Mouse (Mus musculus) embryonic facial prominence, embryonic 11.5 days (tissue): ENCODE measurements around the gene Dnajc11. TPM values are rescaled to one million over a fixed set of nuclear protein-coding genes. Genes with fewer than 3 reads are reported as not detected.
A peak's percentile ranks its signal among the peaks of the same experiment; 100 is the strongest.

Experiments
- ATAC-seq: fragments of 200-750 bp; cut with Nextera tagmentation; replicated peaks from 2 replicates; pipeline ENCODE4 v1.8.0; 2017; ENCODE audit warnings: low read depth; ENCODE audit not compliant: insufficient number of reproducible peaks, low FRiP score, low TSS enrichment
- DNase-seq: peaks from one replicate; pipeline ENCODE4 v3.0.0-alpha.2; 2015; ENCODE audit warnings: low spot score
- H3K27ac ChIP-seq: fragments of 300-500 bp; sonication (generic); replicated peaks from 2 replicates; pipeline ENCODE4 v1.5.1; 2014; ENCODE audit warnings: mild to moderate bottlenecking, low read depth, low read length, control low read depth
- H3K27me3 ChIP-seq: fragments of 300-500 bp; sonication (generic); 2 replicates; pipeline ENCODE4 v1.6.1; 2014; ENCODE audit warnings: mild to moderate bottlenecking, low read length, moderate library complexity, mixed read lengths; ENCODE audit not compliant: control insufficient read depth, insufficient read depth
- H3K36me3 ChIP-seq: fragments of 300-500 bp; sonication (generic); replicated peaks from 2 replicates; pipeline ENCODE4 v1.6.1; 2014; ENCODE audit warnings: low read depth, mild to moderate bottlenecking, low read length, moderate library complexity, mixed read lengths; ENCODE audit not compliant: control insufficient read depth, insufficient read depth
- H3K4me1 ChIP-seq: fragments of 300-500 bp; sonication (generic); 2 replicates; pipeline ENCODE4 v1.6.1; 2014; ENCODE audit warnings: low read length, mixed read lengths; ENCODE audit not compliant: control insufficient read depth, insufficient read depth
- H3K4me2 ChIP-seq: fragments of 300-500 bp; sonication (generic); 2 replicates; pipeline ENCODE4 v1.6.1; 2014; ENCODE audit warnings: low read depth, mild to moderate bottlenecking, control low read depth, low read length, moderate library complexity
- H3K4me3 ChIP-seq: fragments of 300-500 bp; sonication (generic); 2 replicates; pipeline ENCODE4 v1.5.1; 2014; ENCODE audit warnings: low read depth, low read length, control low read depth
- H3K9ac ChIP-seq: fragments of 300-500 bp; sonication (generic); replicated peaks from 2 replicates; pipeline ENCODE4 v1.6.1; 2014; ENCODE audit warnings: mild to moderate bottlenecking, control low read depth, low read length
- H3K9me3 ChIP-seq: fragments of 300-500 bp; sonication (generic); replicated peaks from 2 replicates; pipeline ENCODE4 v1.6.1; 2016; ENCODE audit warnings: mild to moderate bottlenecking, low read length, inconsistent platforms, mixed read lengths; ENCODE audit not compliant: control insufficient read depth
- WGBS: fragments of 180-500 bp; shearing (Covaris S2); extraction: QIAGEN DNeasy Blood & Tissue Kit; methylation state at CpG from one replicate; pipeline ENCODE4 v1.1.7; 2014; 5-methylcytosine and 5-hydroxymethylcytosine counted together
- polyA plus RNA-seq: library from polyadenylated mRNA; unstranded; fragments of >200 nt; fragmentation: Nextera tagmentation; extraction: Ambion mirVana; gene quantifications from 2 replicates; pipeline ENCODE4 v1.2.1, GENCODE M21; 2014

Gene Dnajc11
- polyA plus RNA-seq, 1 experiment from 2014 or later, result 75.0 TPM

DNA sequence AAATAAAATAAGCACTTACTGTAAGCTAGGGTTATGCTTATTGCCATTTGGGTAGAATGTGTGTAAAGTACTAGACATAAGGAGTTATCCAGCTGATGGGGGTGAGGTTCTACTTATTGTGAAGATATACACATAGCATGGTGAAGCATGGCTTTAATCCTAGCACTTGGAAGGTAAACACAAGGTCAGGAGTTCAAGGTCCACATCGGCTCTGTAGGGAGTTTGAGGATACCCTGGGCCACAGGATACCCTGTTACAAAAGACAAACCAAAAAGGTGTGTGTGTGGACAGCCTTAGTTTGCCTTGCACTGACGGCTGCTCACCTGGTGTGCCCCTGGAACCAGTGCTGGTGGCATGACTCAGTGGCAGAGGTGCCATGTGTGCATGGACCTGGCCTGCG lies 4.6 kb downstream of the Dnajc11 start:
- DNase-seq, result no peak
- H3K9ac ChIP-seq, result no peak overlapping the region
- no peak overlapping the region for H3K4me2 ChIP-seq
- no peaks in the 10 kb centered on the region for H3K9me3 ChIP-seq
- no peak overlapping the region for H3K27ac ChIP-seq
- ATAC-seq, result no peak
- no peak overlapping the region for H3K4me3 ChIP-seq
- H3K36me3 ChIP-seq, result no peaks in the 10 kb centered on the region
- no peaks in the 10 kb centered on the region; the same call in 1 of the 2 replicates for H3K4me1 ChIP-seq
- H3K27me3 ChIP-seq, result no peaks in the 10 kb centered on the region
- WGBS, result 91% methylated on average over 3 of the region's 3 CpGs

DNA sequence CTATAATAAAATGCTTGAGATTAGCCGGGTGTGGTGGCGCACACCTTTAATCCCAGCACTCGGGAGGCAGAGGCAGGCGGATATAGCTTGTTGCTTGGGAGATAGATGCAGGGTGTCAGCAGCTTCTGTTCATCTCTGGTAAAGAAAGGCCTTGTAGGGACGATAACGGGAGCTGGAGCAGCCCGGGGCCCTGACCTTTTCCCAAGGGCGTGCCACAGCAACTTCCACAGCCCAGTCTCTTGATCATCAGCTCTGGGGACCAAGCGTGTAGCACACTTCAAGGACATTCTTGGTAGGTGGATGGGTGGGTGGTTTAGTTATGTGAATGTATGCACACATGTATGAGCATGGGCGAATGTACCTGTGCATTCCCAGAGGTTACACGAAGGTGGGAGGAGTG lies 12.7 kb downstream of the Dnajc11 start:
- no peak for ATAC-seq
- Histone ChIP-seq H3K4me2 (no peak overlapping the region), H3K4me3 (no peak overlapping the region), H3K27me3 (no peaks in the 10 kb centered on the region), H3K4me1 (no peaks in the 10 kb centered on the region), H3K9me3 (no peaks in the 10 kb centered on the region), H3K36me3 (no peaks in the 10 kb centered on the region), H3K27ac (no peak overlapping the region), H3K9ac (no peak overlapping the region)
- 92% methylated on average over 11 of the region's 11 CpGs for WGBS
- DNase-seq, result no peak

- Histone ChIP-seq H3K27ac (no peak overlapping the region), H3K4me1 (no peaks in the 10 kb centered on the region), H3K4me3 (no peak overlapping the region), H3K9ac (no peak overlapping the region), H3K4me2 (no peak overlapping the region), H3K36me3 (peaks cover 3% of the 10 kb centered on the region; the same call in 1 of the 2 replicates), H3K27me3 (no peaks in the 10 kb centered on the region), H3K9me3 (no peaks in the 10 kb centered on the region)
- WGBS, result 91% methylated on average over 14 of the region's 14 CpGs
- ATAC-seq, result no peak
- no peak for DNase-seq
Measured at GRCm38 (mm10) chr4:151948497-151949471, 15.3 kb downstream of the Dnajc11 start.

GRCm38 (mm10) chr4:151953209-151953608 lies 19.7 kb downstream of the Dnajc11 start:
- H3K36me3 ChIP-seq, result peaks cover 12% of the 10 kb centered on the region
- no peaks in the 10 kb centered on the region for H3K27me3 ChIP-seq
- no peak overlapping the region for H3K4me2 ChIP-seq
- H3K27ac ChIP-seq, result no peak overlapping the region
- no peak for DNase-seq
- no peak overlapping the region for H3K9ac ChIP-seq
- no peak for ATAC-seq
- H3K4me1 ChIP-seq, result no peaks in the 10 kb centered on the region
- no peak overlapping the region for H3K4me3 ChIP-seq
- 90% methylated on average over 6 of the region's 6 CpGs for WGBS
- H3K9me3 ChIP-seq, result no peaks in the 10 kb centered on the region

DNA sequence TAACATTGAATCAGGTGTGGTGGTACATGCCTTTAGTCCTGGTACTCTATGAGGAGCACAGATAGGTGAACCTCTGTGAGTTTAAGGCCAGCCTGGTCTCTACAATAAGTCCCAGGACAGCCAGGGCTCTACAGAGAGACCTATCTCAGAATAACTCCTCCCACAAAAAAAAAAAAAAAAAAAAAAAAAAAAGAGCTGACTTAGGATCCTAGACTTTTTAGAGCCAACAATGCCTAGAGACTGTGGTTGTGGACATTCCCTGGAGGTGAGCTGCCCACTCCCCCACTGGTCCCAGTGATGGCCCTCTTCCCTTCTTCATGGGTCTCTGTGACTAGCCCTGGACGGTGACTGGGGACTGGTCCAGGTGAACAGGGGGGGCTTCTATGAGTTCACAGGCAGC lies 22.3 kb downstream of the Dnajc11 start:
- H3K27ac ChIP-seq, result no peak overlapping the region
- 91% methylated on average over 1 of the region's 1 CpGs for WGBS
- no peaks in the 10 kb centered on the region for H3K27me3 ChIP-seq
- no peaks in the 10 kb centered on the region for H3K9me3 ChIP-seq
- H3K9ac ChIP-seq, result no peak overlapping the region
- H3K4me3 ChIP-seq, result no peak overlapping the region
- ATAC-seq (no peak), DNase-seq (no peak)
- no peaks in the 10 kb centered on the region for H3K4me1 ChIP-seq
- H3K4me2 ChIP-seq, result no peak overlapping the region
- H3K36me3 ChIP-seq, result peaks cover 12% of the 10 kb centered on the region

DNA sequence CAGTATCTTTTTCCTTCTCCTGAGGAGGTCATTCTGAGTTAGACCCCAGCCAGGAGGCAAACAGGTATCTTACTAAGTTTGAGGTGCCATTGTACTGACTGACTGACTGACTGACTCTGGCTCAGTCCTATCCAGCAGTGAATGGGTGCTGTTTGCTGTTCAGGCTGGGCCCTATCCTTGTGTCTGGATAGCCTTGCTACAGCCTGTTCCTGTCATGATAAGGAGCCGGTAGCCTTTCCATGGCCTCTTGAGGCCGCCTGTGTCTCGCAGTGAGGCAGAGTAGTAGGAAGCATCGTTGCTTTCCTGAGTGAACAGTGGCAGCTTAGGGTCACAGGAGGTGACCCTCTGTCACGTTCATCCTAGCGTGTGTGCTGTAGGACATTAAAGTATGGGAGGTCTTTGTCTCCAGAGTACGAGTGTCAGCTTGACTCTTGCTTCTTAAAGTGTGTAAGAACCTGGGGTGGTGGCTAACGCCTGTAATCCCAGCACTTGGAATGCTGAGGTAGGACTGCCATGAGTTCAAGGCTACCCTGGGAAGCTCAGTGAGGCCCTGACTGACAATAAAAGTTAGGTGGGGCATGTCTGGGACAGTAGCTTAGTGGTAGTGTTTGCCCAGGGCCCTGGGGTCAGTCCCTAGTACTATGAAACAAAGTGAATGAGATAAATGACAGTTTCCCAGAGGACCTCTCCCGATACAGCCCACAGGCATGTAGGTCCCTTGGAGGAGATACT lies 24.3 kb downstream of the Dnajc11 start:
- WGBS, result 90% methylated on average over 9 of the region's 9 CpGs
- H3K36me3 ChIP-seq, result peaks cover 11% of the 10 kb centered on the region
- H3K9me3 ChIP-seq, result no peaks in the 10 kb centered on the region
- DNase-seq, result no peak
- no peaks in the 10 kb centered on the region for H3K4me1 ChIP-seq
- no peaks in the 10 kb centered on the region for H3K27me3 ChIP-seq
- H3K4me3 ChIP-seq, result no peak overlapping the region
- no peak overlapping the region for H3K4me2 ChIP-seq
- H3K27ac ChIP-seq, result no peak overlapping the region
- no peak overlapping the region for H3K9ac ChIP-seq
- 0 out of 2 replicates have a peak, but pooled peaks have one; percentile 19 for ATAC-seq

DNA sequence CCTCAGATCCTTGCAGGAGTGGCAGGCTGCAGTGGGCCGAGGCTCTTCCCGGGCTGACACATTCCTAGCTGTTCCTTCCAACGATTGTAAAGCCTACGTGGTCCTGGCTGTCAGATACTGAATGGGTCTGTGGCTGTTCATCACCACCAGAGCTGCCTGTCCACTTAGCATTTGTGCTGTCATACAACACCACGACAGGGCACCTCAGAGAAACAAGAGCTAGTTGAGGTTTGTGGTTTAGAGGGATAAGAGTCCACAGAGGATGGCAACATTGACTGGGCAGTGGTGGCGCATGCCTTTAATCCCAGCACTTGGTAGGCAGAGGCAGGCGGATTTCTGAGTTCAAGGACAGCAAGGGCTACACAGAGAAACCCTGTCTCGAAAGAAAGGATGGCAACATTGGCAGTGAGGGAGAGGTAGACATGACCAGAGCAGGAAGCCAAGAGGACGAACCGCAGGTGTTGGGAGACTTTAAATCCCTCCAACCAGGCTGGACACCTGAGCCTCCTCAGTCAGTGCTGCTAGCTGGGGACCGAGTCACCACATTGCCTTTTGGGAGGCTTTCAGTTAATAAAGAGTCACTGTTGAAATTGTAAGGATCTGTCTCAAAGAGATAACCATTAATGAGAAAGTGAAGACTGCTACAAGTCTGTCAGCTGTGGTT lies 26.5 kb downstream of the Dnajc11 start:
- Histone ChIP-seq H3K27ac (no peak overlapping the region), H3K4me3 (no peak overlapping the region), H3K4me2 (no peak overlapping the region), H3K27me3 (no peaks in the 10 kb centered on the region), H3K36me3 (peaks cover 9% of the 10 kb centered on the region), H3K9me3 (no peaks in the 10 kb centered on the region), H3K4me1 (no peaks in the 10 kb centered on the region), H3K9ac (no peak overlapping the region)
- WGBS, result 89% methylated on average over 11 of the region's 11 CpGs
- DNase-seq (no peak), ATAC-seq (no peak)
